Mouse (Mus musculus): ENCODE results near the gene Ak1.

The Ak1 gene

DNA sequence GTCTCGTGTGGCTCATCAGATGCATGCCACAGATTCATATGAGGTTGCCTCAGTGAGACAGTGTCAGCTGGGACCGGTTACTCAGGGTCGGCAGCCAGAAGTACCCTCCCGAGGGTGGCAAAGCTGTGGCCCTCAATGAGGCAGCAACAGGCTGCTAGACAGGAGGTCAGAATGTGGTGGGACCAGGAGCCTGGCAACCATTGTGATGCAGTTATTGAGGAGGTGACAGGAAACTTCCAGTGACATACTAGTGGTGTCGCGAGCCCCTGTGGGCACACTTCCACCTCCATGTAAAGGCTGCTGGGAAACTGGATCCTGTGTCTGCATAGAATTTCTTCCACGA, at the start of gene Ak1:
Gene Ak1 (plus strand): TSS at position 242 of the 343 bp plus-strand sequence.
- peak; percentile 38 for DNase-seq

DNA sequence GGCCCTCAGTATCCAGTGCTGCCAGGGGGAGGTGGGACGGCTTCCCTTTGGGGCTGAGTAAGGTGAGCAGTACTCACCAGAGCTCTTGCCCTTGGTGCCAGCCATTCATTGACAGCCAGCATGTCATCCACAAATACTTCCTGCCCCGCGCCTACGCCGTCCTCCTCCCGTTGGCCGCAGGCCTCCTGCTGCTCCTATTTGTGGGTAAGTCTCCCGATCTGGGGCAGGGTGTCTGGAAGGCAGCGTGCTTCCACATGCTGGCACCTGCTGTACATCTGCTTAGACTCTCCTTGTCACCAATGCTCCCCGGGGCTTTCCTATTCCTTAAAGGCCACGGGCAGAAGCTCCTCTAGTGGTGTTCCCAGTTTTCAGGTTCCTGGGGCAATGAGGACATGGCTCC, 49.4 kb upstream of the Ak1 start:
- DNase-seq: peak; percentile 61

DNA sequence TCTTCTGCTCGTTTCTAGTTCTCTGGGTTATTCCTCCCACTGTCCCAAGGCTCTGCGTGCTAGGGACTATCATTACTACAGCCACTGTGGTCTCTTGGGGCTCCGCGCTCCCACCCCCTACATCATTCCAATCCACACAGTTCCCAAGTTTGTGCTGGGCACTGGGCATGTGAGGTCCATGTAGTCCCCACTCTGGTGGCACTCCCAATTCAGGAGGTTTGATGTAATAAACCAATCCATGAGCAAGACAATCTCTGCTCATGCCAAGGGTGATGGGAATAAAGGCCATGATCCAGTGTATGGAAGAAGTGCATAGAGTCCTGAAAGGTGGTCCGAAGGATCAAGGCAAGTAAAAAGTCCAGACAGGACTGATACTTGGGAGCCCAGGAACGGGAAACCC, 47.1 kb upstream of the Ak1 start, which contains the start of gene Pip5kl1:
Gene Pip5kl1 (plus strand): TSS at position 301 of the 400 bp plus-strand sequence.
- peak; percentile 49 for DNase-seq

DNA sequence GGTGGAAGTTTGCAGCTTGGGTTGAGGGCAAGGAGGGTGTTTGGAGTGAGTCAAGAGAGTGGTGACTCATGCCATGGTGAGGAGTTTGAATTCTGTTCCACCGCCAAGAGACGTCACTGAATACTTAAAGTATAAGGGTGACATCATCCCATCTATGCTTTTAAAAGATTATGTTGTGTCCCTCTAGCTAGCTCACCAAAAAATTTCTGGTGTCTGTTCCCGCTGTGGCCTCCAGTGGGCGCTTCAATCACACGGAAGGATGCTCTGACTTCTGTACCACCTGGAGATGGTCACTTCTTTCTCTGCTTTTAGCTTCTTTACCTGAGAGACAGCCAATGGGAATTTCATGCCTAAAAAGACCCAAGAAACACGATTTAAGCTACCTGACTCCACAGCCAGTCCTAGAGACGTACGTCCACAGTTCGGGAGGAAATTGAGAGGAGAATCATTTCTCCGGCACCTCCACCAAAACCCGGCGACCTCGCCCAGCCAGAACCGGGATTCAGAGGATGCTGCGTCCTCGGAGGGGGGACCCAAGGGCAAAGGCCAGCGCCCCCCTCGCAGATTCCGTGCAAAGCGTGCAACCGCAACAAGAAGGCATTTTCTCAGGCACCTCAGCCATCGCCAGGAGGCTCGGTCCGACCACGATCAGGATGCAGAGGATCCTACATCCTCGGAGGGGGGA, 46.5 kb upstream of the Ak1 start:
- peak; percentile 75 for DNase-seq

DNA sequence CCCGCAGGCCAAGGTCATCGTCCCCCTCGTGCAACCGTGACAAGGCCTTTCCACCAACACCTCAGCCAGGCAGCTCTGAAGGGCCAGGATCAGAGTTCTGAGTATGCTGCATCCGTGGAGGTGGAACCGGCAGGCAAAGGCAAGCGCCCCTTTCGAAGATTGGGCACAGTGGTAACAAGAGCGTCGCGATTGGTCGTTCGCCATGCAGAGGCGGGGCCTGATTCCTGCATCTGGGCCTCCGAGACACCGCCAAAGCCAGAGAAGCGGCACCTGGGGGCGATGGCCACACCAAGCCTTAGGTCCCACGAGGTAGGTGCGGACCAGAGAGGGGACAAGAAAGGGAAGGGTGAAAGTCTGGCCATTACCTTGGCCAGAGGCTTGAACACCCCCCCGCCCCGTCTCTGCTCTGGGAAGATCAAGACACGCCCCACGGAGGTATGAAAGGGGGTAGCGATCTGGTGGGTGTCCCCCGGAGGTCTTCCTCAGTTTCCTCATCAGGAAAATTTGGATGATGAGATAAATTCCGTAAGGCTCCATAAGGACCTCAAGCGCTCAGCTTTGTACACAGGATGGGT, 45.9 kb upstream of the Ak1 start, which contains the start of gene 9430097D07Rik:
Gene 9430097D07Rik (minus strand): TSS at position 99 of the 575 bp plus-strand sequence.
- DNase-seq: peak; percentile 79

DNA sequence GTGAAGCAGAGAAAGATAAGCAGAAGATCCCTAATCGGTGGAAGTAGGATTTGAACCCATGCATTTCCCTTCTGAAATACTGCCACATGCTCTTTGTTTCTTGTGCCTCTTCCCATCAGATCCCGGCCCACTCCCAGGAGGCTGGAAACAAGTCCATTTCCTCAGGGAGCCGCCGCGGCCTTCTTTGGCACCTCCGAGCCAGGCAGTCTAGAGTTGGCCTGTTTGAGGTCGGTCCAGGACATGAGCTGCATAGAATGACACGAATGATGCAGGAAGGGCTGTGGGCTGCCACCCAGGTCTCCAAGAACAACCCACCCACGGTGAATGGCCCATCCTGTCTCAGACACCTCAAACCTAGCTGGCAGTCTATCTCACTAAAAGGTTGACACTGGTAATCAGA, 45.0 kb upstream of the Ak1 start:
- peak; percentile 50 for DNase-seq

DNA sequence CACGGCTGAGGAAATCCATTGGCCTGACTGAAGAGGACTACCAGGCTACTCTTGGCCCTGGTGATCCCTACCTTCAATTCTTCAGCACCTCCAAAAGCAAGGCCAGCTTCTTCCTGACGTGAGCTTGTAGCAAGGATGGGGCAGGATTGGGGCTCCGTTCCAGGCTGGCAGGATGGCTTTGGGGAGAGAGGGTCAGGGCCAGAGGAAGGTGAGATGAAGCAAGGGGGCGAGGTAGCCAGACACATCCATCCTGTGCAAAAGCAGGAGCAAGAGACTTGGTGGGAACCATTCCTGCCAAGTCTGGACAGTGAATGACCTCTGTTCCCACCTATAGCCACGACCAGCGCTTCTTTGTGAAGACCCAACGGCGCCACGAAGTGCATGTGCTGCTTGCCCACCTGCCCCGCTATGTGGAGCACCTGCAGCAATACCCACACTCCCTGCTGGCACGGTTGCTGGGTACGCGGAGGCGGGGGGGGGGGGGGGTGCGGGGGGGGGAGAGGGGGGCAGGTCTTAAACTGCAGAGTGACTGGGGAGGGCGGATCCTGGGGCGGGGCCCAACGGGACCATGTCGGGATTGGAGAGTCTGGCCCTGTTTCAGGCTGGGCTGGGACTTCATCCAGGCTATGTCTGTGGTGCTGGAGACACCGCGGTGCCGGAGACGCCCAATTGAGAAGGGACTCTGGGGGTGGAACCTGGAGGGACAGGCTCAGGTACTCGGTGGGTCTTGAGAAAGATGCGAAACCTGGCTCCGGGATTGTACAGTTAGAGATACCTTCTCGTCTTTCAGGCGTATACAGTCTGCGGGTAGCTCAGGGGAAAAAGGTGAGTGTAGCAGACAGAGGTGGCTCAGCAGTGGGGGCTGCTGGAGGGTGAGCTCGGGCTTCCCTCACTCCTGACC, 43.2 kb upstream of the Ak1 start:
- peak; percentile 70 for DNase-seq

DNA sequence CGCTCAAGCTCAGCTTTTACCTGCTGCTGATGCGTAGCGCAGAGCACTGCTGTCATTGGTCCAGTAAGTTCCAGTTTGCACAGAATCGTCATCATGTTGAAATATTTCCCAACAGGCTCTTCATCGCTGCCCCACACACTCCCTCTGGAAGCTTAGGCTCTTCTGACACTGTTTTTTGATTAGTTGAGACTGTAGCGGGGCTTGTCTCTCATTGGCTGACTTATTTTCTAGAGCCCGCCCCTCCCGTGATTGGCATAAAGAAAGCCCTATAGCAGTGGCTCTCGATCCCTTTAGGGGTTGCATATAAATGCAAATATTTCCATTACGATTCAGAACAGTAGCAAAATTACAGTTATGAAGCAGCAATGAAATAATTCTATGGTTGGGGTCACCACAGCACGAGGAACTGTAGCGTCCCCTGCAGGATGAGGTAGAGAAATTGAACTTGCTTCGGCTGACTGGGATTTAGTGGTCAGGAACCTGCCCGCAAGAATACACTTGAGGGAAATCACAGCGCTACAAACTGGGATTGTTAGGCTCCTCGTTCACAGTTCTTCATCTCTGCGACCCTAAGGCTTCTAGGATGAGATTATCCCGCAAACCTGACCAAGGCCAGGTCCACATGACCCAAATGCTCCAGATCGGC, 40.0 kb upstream of the Ak1 start:
- peak; percentile 81 for DNase-seq

DNA sequence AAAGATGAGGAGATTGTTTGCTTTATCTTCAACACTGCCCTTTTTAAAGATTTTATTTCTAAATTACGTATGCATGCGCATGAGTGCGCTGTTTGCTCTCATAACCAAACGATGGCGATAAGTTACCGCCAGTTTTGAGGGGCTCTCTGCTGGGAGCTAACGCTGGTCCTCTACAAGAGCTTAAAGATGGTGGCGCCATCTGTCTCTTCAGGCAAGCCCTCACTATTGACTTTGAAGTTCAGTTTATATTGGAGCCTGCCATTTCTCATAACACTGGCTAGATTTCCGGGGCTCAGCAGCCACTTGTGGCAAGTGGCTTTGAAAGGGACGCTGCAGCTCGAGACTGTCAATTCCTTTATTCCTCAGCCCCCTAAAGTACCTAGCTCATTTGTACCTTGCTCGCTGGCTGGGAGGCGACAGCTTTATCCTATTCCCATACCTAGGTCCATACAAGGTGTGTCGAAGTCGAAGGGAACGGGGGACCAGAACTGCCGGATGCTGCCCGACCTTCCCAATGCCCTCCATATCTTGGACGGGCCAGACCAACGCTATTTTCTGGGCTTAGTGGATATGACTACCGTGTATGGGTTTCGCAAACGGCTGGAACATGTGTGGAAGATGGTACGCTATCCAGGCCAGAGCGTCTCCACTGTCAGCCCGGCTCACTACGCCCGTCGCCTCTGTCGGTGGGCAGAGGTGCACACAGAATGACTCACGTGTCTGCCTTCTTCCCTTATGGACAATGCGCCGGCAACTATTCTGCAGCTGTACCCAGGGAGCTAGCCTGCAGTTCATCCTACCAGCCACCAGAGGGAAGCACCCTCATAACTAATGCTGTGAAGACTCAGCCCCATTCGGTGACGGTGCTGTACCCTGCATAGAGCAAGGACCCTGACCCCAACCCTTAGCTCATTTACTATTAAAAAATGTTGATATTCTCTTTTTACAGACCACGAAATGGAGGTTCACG, 38.4 kb upstream of the Ak1 start:
- DNase-seq: peak; percentile 83

DNA sequence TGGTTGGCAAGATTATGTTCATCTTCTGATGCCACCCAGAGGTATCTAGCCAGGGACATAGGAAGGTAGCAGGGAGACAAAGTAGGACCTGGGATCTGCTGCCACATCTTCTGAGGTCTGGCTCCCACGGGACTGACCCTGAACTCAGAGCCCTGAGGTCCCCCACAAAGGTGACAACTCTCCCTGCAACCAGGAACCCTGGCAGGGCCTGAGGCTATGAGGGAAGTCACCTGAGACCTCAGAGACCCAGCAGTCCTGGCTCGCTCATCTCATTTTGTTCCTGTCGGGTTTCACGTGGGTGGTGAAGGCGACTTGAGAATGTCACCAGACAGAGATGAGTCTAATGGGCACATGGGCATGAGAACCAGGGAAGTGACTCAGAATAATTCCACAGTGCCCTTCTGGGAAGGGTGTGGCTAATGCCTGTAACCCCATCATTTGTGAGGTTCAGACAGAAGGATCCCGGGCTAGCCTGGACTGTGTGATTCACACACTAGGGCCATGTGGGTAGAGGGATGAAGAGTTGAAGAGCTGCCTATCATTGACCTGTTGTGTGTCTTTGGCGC, 36.3 kb upstream of the Ak1 start:
- peak; percentile 65 for DNase-seq

DNA sequence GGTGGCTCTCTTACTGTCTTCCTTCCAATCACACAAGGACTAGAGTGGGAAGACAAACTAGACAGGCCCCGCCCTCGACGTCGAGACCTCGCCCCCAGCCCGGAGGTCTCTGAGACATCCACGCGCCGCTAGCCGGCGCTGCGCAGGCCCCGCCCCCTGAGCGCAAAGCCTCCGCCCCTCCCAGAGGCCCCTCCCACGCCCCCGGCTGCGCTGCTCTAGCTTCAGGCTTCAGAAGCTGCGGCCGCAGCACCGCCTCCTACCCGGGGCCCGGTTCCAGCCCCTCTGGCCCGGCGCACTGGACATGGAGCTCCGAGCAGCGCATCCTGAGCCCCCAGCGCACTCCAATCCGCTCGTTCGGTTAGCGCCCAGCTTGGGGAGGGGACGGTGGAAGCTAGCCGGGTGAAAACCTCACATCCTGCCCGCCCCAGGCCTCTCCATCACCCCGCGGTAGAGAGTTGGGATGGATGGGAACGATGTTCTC, 34.6 kb upstream of the Ak1 start, which contains the start of gene St6galnac4:
Gene St6galnac4 (plus strand): TSS at position 225 of the 481 bp plus-strand sequence.
- DNase-seq: peak; percentile 91

DNA sequence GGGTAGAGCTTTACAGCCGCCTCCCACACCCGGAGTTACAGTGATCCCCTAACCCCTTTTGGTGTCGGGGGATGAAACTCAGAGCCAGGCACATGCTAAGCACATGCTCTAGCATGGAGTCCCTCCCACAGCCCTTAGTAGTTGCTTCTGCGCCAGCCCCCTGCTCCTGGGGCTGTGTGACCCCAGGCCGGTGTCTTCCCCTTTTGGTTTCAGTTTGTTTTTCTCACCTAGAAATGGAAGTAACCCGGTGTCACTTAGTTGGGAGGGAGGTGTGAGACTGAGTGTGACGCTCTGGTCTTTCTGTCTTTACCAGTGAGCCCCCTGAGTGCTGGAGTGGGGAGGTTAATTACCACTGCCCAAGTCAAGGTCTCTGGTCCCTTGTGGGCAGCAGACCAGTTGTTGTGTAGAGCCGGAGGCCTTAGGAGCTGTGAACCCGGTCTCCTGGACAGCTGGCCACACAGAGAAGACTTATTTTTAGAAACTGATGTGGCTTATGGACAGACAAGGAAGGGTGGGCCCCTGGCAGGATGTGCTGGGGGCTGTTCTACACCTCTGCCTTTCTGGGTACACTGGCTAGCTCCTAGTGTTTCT, 33.7 kb upstream of the Ak1 start:
- DNase-seq: peak; percentile 64

DNA sequence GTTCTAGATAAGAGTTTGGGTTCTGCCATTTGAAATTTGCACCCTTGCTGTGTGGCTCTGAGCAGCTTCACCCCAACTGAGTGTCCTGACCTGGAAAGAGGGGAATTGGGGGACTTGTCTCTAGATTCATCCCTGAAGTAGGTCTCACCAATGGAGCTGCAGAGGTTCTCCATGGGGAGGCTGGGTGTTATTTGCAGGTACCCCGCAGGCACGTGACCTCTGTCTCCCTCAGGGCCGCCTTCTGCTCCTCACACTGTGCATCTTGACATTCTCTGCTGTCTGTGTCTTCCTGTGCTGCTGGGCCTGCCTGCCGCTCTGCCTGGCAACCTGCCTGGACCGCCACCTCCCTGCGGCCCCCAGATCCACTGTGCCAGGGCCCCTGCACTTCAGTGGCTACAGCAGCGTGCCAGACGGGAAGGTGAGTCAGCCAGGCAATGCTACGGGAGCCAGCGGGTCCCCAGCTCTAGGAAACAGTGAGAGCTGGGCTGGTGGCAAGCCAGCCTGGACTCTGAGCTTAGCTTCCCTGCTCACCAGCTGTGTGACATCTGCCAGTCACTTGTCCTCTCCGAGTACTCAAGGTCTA, 32.3 kb upstream of the Ak1 start:
- peak; percentile 94 for DNase-seq

DNA sequence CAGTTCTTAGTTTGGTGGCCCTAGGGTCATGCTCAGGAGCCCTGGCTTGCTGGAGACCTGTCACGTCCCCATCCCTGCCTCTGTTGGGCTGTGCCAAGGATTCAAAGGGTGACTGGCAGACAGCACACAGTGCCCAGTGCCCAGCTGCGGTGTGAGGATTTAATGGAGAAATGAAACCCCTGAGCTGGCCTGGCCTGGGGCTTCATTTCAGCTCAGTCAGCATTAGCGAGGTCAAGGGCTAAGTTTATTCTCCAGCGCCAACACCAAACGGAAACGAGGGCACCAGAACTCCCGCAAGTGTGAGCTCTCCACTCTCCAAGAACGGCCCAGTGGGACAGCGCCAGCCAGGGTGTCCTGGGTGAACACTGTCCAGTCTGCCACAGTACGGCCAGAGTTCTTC, 31.3 kb upstream of the Ak1 start:
- peak; percentile 58 for DNase-seq

DNA sequence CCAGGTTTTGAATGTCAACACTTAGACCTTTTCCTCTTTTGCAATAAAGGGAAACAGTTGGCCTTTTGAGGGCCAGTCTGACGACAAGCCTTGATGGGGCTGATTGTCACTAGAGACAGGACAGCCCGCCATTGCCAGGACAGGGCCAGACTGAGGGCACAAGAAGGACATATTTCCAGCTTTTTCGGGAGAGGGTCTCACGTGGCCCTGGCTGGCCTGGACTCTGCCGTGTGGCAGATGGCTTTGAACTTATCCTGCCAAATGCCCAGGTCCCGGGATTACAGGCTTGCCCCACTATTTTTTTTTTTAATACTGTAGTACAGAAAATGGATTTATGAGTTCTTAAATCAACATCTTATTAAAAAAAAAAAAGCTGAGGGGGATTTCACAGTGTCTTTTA, 30.3 kb upstream of the Ak1 start:
- DNase-seq: peak; percentile 72

DNA sequence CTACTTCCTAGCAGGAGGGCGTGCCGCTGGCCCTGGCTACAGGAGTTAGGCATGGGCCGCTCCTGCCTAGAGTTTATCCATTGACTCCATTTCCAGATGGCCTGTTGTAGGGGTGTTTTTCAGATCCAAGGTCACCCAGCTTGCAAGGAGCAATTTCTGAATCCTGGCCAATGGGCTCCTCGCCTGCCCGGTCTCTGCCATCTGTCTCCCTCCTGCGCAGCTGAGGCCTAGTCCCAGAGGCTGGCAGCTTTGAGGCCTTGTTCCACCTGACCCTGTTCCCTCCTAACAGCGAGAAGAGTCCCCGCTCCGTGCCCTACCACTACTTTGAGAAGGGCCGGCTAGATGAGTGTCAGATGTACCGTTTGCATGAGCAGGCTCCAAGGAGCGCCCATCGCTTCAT, 24.8 kb upstream of the Ak1 start:
- DNase-seq: peak; percentile 95

DNA sequence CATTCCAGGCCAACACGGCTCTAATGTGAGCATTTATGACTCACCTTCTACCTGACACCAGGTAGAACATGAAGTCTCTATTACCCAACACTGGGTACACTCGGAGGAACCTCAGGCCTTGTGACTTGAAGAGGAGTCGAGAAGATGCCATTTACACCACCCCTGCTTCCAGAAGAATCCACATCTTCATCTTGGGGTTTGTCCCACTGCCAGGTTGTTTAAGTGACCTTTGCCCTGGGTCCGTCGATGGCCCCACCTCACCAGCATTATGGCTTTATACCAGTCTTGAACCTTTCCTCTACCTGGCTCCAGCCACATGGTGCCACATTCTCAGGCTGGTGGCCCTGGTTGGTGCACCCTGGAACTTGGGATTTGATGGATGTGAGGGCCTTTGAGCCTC, 24.3 kb upstream of the Ak1 start:
- DNase-seq: no peak

DNA sequence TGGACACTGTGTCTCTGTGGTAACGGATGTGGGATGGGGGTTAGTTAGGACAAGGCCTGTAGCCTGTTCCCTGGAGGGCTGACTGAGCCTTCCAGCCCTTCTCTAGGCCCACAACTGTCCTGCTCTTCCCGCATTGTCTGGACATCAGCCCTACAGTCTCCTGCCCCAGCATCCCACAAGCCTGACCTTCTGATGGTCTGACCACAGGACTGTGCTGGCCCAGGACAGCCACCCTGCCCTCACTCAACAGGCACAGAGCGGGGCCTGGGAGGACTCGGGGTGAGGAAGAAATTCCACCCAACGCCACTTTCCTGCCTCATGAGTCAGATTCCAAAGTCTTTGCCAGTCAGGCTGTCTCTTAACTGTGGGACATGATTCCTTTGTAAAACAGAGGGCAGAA, 23.9 kb upstream of the Ak1 start:
- DNase-seq: no peak

DNA sequence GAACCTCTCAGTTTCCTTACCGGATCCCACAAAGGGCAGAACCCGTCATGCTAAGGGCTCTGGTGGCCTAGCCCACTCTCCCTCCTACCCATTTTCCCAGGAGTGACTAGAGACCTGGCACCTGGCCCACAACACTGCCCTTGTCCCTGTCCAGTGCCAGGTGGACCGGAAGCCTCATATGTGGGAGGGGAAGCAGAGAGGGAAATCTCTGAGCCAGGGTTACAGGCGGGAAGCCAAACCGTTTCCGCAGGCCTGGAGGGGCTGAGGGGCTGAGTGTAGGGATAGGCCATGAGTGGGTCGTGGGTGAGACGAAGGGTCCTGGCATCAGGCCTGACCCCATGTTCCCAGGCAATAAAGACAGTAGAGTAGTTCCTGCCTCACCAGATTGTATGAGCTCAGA, 23.1 kb upstream of the Ak1 start:
- DNase-seq: peak; percentile 80

DNA sequence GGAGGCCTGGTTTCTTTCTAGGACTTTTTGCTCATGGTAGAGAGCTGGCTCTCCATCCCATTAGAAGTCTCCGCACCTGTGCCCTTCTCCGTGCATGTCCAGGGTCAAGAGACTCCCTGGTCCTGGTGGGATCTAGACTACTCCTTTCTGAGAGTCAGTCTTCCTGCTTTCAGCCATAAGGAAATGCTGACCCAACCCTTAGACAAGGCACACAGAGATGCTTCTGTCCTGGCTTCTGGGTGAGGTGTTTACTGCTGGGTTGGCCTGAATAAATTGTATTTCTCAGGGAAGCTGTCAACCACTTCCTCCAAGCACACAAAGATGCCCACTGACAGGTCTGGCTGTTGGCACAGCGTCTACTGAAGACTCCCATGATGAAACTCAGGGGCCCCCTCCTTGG, 22.1 kb upstream of the Ak1 start, which contains the start of gene St6galnac6:
Gene St6galnac6 (plus strand): TSS at position 301 of the 400 bp plus-strand sequence.
- DNase-seq: no peak

All from cerebellum, adult 11-12 months (tissue).